Mouse (Mus musculus) thymus, postnatal 25 days (tissue): ENCODE results near the gene Pcgf6.
A peak's percentile ranks its signal among the peaks of the same experiment; 100 is the strongest.

ENCODE experiments used
- DNase-seq: peaks from one replicate; pipeline ENCODE4 v3.0.0; 2022

Gene Pcgf6

DNA sequence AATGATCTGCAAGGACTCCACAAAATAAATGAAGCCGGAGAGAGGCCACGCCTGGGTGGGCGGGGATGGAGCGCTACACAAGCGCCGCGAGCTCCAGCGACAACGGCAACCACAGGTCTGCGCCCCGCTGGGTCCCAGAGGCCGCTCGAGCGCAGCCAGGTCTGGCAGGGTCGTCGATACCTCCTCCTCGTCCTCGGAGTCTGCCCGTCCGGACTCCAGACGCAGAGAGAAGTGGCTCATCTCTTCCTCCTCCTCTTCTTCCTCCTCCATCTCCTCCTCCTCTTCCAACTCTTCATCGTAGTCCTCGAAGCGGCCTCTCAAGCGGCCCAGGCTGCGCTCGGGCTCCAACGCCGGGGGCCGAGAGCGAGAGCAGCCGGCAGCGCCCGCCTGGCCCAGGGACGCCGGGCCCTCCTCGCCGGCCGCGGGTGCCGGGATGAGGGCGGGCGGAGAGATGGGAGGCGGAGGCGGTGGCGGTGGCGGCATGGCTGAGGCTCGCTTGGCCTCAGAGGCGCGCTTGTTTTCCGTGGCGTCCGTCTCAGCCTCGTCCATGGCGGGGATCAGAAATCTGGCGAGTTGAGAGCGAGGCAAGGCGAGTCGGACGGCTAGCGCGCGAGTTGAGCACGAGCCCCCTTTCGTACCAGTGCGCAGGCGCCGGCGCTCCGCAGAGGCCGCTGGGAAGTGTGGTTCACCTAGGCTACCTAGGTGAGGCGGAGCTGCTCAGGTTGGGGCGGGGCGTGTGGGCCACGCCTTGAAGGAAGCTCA, at the start of gene Pcgf6:
Gene Pcgf6 (minus strand): TSS at position 636 of the 762 bp plus-strand sequence.
- DNase-seq = peak; percentile 86

DNA sequence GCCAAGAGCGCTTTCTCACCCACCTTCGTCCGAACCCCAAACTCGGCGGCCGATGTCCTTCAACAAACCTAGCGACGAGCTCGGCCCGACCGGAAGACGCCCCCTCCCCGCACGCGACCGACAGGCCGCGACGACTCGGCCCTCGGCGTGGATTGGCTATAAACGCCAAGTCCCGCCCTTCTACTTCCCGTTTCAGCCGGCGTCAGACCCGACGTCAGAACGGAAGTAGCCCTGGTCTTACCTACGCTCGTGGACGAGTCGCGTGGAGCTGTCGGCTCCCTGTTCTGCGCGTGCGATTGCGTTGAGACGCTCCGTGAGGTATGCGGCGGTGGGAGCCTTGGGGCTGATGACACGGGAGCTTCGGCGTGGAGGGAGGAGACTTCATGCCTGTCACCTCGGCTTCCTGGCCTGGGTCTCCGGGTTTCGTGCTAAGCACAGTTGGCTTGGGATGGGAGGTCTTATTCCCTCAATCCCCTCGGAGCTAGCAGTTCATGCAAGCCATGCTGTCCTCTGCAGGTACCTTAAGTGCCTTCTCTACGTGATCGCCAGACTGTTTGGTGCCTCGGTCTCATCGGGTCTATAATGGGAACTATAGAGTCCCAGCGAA, 39.9 kb upstream of the Pcgf6 start, which contains the start of the genes Usmg5 and Pdcd11:
Gene Usmg5 (minus strand): TSS at position 98 of the 607 bp plus-strand sequence.
Gene Pdcd11 (plus strand): TSS at position 219 of the 607 bp plus-strand sequence.
- DNase-seq = peak; percentile 94

DNA sequence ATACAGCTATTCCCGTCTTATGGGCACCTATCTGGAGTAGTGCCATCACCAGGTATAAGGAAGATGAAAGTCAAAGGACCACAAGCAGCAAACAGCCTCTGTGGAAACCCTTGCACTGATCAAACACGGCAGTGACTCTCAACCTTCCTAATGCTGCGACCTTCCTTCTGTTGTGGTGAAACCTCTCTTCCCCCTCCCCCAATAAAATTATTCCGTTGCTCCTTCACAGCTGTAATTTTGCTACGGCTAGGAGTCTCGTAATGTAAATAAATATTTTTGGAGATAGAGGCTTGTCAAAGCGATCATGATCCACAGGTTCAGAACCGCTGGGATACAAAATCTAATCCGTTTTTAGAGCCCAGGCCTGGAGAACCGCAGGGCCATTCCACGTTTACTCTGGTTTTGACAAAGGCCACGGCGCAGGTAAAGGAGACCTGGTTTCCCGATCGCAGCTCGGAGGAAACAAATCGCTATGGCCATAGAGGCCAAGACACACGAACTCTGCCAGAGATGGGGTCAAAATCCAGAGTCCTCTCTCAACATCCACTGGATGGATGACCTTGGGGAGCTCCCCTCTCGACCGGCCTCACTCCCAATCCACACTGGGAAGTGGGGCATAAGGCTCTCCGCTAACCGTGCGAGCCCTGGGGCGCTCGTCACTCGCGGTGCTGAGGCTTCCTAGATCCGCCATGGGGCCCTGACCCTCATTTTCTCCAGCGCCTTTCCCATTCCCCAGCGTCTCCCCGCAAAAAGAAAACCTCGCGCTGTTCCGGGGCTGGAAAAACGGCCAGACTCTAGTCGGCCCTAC, 39.2 kb upstream of the Pcgf6 start:
- no peak for DNase-seq

DNA sequence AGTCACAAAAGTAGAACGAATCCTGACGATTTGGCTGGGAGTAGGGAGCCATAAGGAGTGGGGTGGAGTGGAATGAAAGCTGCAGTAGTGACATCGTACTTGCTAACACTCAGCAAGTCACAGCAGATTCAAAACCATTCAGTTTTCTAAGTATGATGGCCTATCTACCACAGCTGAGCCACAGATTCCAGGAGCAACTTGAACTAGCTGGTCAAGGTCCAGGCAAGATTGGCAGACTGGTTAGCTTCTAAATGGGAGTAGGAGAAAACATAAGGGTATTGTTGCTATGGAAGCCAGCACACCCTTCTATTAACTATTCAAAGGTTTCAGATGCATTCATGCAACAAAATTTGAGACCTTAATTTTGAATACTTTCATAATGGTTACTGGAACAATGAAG, 37.5 kb upstream of the Pcgf6 start:
- DNase-seq = no peak

DNA sequence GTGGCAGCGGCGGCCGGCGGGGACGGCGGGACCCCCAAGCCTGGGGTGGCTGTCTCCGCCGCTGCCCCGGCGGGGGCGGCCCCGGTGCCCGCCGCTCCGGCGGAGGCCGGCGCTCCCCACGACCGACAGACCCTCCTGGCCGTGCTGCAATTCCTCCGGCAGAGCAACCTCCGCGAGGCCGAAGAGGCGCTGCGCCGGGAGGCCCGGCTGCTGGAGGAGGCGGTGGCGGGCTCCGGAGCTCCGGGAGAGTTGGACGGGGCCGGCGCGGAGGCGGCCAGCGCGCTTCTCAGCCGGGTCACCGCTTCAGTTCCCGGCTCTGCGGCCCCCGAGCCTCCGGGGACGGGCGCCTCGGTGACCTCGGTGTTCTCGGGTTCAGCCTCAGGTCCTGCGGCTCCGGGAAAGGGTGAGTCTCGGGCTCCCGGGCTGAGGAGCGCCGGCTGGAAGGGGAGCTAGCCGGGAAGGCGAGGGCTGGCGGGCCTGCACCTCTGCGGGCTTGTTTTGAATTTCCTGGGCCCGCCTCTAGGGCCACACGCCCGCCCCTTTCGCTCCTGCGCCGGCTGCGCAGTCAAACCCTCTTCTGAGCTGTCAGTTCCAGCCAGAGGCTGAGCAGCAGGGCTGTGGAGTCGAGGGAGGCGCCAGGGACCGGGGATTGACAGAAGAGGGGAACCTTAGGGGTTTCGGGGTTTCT, 17.4 kb upstream of the Pcgf6 start:
- peak; percentile 90 for DNase-seq

DNA sequence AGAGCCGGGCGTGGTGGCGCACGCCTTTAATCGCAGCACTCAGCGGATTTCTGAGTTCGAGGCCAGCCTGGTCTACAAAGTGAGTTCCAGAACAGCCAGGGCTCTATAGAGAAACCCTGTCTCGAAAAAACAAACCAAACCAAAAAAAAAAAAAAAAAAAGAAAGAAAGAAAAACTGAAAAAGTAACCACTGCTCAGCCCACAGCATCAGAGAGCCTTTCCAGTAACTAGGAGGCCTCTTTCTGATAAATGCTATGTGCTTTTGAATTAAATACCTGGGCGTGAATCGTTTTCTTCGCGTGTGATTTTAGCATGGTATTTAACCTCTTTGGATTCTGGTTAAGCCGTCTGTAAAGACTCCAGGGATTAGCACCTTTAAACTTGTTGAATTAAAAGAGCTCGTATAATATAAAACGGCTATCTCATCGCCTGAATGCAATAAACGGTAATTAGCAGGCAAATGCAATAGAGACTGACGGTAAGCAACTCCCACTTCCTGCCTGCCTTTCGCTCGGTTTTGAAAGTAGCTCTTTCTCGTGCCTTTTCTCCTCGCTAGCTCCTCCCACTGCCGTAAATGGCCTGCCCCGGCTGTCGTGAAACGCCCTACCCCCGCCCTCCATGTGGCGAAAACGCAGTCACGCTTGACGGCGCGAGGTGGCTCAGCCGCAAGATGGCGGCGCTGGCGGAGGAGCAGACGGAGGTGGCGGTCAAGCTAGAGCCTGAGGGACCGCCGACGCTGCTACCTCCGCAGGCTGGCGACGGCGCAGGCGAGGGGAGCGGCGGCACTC, 16.6 kb upstream of the Pcgf6 start, which contains the start of gene Taf5:
Gene Taf5 (plus strand): TSS at position 651 of the 787 bp plus-strand sequence.
- DNase-seq = peak; percentile 99

DNA sequence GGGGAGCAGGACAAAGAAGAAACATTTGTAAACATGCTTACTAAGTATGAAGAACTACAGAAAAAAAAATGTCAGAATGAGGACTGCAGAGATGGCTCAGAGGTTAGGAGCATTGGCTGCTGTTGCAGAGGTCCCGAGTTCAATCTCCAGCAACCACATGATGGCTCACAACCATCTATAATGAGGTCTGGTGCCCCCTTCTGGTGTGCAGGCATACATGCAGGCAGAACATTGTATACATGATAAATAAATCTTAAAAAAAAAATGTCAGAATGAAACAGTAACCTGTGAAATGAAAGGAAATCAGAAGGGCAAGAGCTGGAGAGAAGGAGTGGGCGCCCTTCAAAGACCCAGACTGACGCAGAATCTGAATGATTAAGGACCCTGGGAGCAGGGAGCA, 15.2 kb upstream of the Pcgf6 start:
- DNase-seq = no peak

DNA sequence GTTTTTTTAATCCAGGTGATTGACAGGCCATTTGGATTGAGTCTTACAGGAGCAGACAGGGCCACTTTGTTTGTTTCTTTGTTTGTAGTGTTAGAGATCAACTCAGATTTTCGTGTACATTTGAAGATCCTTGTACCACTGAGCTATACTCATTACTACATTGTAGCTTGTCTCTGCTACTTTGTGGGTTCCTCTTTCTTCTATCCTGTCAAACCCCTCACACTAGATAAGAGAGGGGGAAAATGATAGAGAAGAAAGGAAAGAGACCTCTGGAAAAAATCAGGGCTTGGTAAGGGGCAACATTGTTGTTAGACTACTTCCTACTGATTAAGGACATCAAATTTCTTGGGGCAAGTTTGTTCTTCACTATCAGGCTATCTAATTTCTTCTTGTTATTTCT, 7.0 kb upstream of the Pcgf6 start:
- DNase-seq = no peak

DNA sequence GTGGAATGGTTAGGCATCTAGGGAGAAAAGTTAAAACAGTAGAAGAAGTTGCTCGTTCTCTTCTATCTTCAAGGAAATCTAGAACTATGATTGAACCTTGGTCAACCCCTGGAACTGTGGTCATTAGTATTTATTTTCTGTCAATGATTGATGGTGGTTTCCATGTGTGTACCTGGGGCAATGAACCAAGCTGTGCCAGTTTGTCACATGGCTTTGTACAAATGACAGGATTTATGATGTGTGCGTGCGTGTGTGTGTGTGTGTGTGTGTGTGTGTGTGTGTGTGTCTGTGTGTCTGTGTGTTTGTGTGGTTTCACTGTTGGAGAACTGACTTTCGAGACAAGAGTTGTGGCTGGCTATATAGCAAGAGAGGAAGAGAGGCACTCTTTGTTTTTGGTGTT, 2.8 kb upstream of the Pcgf6 start:
- DNase-seq = no peak

DNA sequence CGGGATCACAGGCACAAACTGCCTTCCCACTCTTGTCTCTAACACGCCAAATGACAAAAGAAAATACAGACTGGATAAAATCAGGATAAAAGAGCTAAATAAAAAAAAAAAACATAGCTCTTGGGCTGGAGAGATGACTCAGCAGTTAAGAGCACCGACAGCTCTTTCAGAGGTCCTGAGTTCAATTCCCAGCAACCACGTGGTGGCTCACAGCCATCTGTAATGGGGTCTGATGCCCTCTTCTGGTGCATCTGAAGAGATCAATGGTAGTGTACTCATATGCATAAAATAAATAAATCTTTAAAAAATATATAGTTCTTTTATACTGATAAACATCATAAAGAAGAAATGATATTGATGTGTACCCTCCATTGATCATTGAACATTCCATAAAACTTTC, 2.2 kb upstream of the Pcgf6 start:
- no peak for DNase-seq

DNA sequence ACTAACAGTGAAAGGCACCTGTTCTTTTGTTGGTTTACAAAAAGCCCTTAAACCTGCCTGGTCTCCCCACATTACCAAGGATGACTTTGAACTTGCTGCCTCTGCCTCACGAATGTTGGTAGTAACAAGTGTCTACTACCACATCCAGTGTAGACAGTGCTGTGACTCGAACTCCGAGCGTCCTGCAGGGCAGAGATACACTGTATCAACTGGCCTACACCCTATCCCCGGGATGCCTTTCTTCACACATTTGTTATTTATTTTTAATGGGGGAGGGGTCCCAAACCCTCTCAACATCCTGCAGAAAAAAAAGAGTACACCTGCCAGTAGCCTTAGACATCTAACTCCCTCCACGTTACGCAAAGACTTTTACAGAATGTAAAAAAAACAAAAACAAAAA, 866 bp downstream of the Pcgf6 start:
- no peak for DNase-seq

DNA sequence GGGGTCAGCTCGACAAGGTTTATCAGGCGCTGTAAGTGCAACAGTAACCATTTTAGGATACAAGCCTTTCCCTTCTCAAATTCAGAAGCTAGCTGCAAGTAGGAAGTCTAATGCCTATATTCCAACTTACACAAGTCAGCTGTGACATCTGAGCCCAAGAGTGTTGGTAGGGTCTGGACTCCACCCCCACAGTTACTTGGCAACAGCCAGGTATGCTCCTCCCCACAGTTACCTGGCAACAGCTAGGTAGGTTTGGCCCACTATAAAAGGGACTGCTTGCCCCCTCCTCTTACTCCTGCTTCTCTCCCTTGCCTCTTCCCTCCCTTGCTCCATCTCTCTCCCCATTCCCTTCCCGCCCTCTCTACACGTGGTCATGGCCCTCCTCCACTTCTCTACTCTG, 1.6 kb downstream of the Pcgf6 start:
- no peak for DNase-seq

DNA sequence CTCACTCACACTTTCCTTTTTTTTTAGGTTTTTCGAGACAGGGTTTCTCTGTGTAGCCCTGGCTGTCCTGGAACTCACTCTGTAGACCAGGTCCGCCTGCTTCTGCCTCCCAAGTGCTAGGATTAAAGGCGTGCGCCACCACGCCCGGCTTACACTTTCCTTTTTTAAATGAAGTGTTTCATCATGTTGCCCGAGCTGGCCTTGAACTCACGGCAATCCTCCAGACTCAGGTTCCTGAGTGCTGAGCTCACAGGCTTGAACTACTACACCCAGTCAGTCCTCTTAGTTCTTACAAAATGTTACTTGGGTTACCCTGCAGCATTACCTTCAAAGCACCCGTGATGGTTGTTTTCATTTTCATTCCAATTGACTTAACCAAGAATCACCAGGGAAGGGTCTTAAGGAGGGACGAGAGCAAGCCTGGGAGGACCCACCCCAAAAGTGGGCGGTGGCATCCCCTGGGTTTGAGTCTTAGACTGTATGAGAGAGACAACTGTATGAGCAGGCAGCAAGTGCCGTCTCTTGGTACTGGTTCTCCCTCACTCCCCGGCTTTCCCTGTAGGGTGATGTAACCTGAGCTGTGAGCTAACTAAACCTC, 3.4 kb downstream of the Pcgf6 start:
- no peak for DNase-seq

DNA sequence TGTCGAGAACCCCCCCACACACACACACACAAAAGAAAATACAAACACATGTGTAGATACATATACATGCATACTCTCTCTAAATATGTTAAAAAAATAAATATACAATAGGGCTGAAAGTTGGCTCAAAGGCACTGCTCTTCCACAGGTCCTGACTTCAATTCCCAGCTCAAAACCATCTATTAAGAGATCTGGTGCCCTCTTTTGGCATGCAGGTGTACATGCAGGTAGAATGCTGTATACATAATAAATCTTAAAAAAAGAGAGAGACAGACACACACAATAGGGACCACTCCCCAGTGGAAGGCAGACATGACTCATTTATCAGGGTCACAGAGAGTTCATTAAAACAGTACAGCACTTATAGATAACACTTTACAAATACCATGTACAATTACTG, 4.4 kb downstream of the Pcgf6 start:
- DNase-seq = no peak

DNA sequence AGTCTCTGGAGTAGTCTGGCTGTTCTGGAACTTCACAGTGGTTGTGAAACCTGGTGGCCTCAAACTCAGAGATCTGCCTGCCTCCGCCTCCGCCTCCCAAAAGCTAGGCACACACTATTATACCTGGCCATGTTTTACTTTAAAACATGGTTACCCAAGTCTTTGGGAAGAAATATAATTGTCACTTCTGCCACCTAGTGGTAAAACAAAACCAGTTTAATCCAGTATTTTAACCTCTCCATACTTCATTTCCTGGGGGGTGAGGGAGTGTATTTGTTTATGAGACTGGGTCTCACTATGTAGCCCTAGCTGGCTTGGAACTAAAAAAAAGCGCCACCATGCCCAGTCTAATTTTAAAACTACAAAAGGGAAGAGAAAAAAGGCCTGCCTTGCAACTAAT, 7.1 kb downstream of the Pcgf6 start:
- no peak for DNase-seq

DNA sequence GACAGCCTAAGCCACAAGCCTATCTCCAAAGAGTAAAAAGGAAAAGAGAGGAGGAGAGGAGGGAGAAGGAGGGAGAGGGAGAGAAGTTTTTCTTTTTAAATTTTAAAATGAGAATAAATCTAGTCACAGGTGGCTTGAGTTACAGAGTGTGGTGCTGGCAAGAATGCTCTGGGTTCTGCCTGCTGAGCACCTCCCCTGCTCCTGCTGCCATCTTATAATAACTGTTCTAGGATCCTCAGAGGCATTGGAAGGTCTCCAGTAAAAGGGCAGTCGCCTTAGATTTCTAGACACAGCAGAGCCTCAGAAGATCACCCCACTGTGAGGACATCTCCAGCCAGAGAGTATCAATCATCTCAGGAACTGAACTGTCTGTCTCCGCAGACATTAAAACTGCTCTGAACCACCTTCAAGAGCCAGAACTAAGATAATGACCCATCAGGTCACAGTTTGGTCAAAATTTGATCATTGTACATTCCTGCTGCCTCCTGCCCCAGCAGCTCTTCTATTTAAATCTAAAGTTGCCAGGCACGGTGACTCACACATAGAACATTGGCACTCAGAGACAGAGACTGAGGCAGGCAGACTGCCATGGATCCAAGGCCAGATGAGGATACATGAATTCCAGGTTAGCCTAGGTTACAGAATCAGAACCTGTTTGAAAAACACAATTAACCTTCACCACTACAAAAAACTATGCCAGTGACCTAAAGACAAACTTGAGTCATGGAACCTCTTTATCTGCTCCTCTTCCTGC, 9.8 kb downstream of the Pcgf6 start:
- no peak for DNase-seq

DNA sequence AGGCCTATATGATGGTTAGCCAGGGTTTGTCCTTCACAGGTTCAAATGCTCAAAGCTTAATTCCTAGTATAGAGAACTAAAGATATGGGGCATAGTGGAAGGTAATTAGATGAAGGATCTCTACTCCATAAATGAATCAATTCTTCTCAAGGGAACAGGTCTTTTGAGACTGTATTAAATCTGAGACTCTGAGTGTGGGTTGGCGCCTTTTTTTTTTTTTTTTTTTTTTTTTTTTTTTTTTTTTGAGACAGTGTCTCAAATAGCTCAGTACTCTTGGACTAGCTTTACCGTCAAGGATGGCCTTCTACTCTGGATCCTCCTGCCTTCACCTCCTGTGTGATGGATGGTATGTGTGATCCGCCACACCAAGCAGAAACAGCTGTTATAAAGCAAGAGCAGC, 14.1 kb downstream of the Pcgf6 start:
- DNase-seq = no peak

DNA sequence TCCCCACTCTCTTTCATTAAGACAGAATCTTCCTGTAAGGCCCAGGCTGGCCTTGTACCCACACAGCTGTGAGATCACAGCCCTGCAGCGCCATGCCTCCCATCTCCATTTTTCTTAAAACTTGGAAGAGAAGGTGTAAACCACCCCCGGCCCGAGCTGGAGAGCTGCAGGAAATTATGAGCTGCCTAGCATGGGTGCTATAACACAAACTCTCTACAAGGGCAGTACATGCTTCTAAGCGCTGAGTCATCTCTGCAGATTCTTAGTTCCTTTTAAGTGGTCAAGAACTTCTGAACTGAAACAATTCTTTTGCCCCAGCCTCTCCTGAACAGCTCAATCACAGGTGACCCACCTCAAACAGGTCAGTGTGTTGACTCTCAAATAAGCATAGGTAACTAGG, 15.8 kb downstream of the Pcgf6 start:
- DNase-seq = no peak

DNA sequence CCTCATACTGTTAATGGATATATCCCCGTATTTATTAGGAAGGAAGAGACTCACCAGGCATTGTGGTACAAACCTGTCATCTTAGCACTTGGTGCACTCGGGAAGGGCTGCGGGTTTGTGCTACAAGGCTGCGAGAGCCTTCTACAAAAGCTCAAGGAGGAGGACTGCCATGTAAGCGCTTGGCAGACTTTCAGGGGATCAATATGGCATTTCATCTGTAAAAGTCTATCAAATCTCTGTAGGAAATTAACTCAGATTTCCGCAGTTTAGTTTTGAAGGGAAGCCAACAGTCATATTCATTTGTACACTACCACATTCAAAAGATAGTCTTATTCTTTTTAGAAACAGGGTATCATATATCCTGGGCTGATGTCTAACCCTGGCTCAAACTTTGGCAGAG, 18.9 kb downstream of the Pcgf6 start:
- DNase-seq = no peak

DNA sequence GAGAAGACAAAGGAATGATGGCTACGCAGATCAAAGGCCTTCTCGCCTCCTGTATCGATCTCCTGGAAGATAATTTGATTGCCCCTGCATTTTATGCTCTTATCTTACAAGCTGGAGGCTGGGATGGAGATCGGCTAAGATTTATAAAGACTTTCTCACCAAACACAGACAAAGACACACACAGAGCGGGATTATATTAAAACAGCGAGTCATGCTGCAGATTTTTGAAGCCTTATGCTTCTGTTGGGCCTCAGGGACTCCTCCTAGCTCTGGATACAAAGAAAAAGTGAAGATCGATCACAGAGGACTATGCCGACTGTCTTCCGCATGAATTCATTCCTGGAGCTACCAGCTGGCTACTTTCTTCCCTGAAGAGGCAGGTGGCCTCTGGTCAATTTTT, 20.9 kb downstream of the Pcgf6 start:
- no peak for DNase-seq

DNA sequence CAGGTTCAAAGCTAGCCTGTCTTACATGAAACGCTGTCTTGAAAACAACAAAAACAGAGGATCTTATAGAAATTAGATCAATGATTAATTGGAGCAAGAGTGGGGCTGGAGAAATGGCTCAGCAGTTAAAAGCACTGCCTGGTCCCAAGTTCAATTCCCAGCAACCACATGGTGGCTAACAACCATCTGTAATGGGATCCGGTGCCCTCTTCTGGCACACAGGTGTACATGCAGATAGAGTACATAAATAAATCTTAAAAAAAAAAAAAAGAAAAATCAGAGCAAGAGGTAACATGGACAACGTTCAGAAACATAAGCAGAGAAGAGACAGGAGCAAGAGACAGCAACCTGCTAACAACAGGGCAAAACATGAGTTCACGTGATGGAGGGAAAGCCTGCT, 24.2 kb downstream of the Pcgf6 start:
- DNase-seq = no peak
